Mouse (Mus musculus): ENCODE data around the gene Cep104. TPM values are rescaled to one million over a fixed set of nuclear protein-coding genes. Genes with fewer than 3 reads are reported as not detected.

Cep104 gene
- 15.7 TPM for total RNA-seq (2023)

GRCm38 (mm10) chr4:153974431-153975291 is at the start of gene Cep104, which contains the start of gene Dffb:
Gene Cep104, plus strand, starts transcription at chr4:153975194.
Gene Dffb, minus strand, starts transcription at chr4:153975126.

GRCm38 (mm10) chr4:153956569-153957405 is 18.2 kb upstream of the Cep104 start, which contains the start of gene A430005L14Rik:
Gene A430005L14Rik, plus strand, starts transcription at chr4:153957237.

GRCm38 (mm10) chr4:154011646-154012089 is 36.7 kb downstream of the Cep104 start, which contains the start of gene Lrrc47:
Gene Lrrc47, plus strand, starts transcription at chr4:154011731.

GRCm38 (mm10) chr4:154025641-154026440 is 50.8 kb downstream of the Cep104 start, which contains the start of gene Smim1:
Gene Smim1, minus strand, starts transcription at chr4:154026230.

GRCm38 (mm10) chr4:154042577-154042976 is 67.6 kb downstream of the Cep104 start, which contains the start of gene Ccdc27:
Gene Ccdc27, minus strand, starts transcription at chr4:154042677.

Other genes starting within 250 kb of the Cep104 start
- gene A430005L14Rik, start 18.0 kb upstream of the Cep104 start, total RNA-seq (2023): 17.3 TPM
- gene Dffb, start 68 bp upstream of the Cep104 start, total RNA-seq (2023): 30.2 TPM
- 69.8 TPM for gene Lrrc47, start 36.5 kb downstream of the Cep104 start, total RNA-seq (2023)
- not detected for gene Smim1, start 51.0 kb downstream of the Cep104 start, total RNA-seq (2023)
- gene Ccdc27, start 67.5 kb downstream of the Cep104 start, total RNA-seq (2023): not detected
- gene Trp73, start 165.0 kb downstream of the Cep104 start, total RNA-seq (2023): not detected
- gene Wrap73, start 167.2 kb downstream of the Cep104 start, total RNA-seq (2023): 17.9 TPM
- gene Tprgl, start 185.5 kb downstream of the Cep104 start, total RNA-seq (2023): 177 TPM
- 0.09 TPM for gene Megf6, start 195.5 kb downstream of the Cep104 start, total RNA-seq (2023)

Measured in CD4-positive naive resting alpha-beta T cell, adult 76 days (primary cell).